Mouse (Mus musculus): Measurements from ENCODE around the gene Clic4.

DNA sequence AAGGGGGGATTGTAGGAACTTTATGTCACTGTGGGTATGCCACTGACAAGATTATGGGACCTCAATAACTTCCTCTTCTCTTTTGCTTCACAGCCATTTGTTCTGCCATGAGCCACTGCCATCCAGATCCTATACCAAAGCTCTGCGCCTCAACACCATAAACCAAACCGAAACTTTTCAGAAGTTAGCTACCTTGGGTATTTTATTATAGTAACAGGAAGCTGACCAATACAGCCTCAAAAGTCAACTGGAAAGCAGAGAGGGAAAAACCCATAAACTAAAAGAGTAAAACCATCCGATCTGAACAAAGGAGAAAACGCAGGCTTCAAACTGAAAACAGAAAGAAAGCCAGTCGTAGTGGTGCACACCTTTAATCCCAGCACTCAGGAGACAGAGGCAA is 30.2 kb downstream of the Clic4 start:
- TF ChIP-seq CTCF (IDR thresholded peaks at IDR 0.05; ENCODE audit: extremely low read depth, insufficient read depth, insufficient read length, insufficient replicate concordance) = no peak
- no peak for TF ChIP-seq POLR2A (IDR thresholded peaks at IDR 0.05; ENCODE audit: low read depth, low read length)
